Mouse (Mus musculus) heart, adult 2 months (tissue): Measurements from ENCODE around the gene Slc12a5. TPM values are rescaled to one million over a fixed set of nuclear protein-coding genes. Genes with fewer than 3 reads are reported as not detected.

Experiments used
- DNase-seq, 2 experiments: peaks; one replicate each; pipeline ENCODE4 v3.0.0; 2021
- H3K27ac ChIP-seq: fragments of 200-600 bp; 2 replicates; pipeline ENCODE4 v1.8.1; 2022
- H3K27me3 ChIP-seq: fragments of 200-500 bp; 2 replicates; pipeline ENCODE4 v1.6.1; 2012; ENCODE audit warnings: mild to moderate bottlenecking, low read length, inconsistent platforms, mixed read lengths; ENCODE audit not compliant: control insufficient read depth, insufficient read depth
- H3K36me3 ChIP-seq: fragments of 200-500 bp; 2 replicates; pipeline ENCODE4 v1.6.1; 2012; ENCODE audit warnings: low read length, inconsistent platforms; ENCODE audit not compliant: control insufficient read depth, insufficient read depth
- H3K4me1 ChIP-seq: fragments of 200-500 bp; 2 replicates; pipeline ENCODE4 v1.6.1; 2011; ENCODE audit warnings: low read length; ENCODE audit not compliant: control insufficient read depth, insufficient read depth
- H3K4me3 ChIP-seq: fragments of 200-600 bp; 2 replicates; pipeline ENCODE4 v1.8.1; 2022
- H3K79me2 ChIP-seq: fragments of 200-500 bp; replicated peaks from 2 replicates; pipeline ENCODE4 v1.6.1; 2012; ENCODE audit warnings: mild to moderate bottlenecking, inconsistent platforms, low read length, moderate library complexity, mixed read lengths; ENCODE audit not compliant: control insufficient read depth, insufficient read depth
- H3K9ac ChIP-seq: fragments of 200-500 bp; 2 replicates; pipeline ENCODE4 v1.6.1; 2012; ENCODE audit warnings: low read depth, mild to moderate bottlenecking, control low read depth, inconsistent platforms, low read length, mixed read lengths
- CTCF ChIP-seq: fragments of 200-600 bp; IDR thresholded peaks from 2 replicates; pipeline ENCODE4 v1.8.1; 2022; ENCODE audit warnings: antibody characterized with exemption, mild to moderate bottlenecking, moderate library complexity
- EP300 ChIP-seq: fragments of 200-500 bp; IDR thresholded peaks from 2 replicates; pipeline ENCODE4 v1.6.1; 2011; ENCODE audit warnings: low read depth, low read length, control low read depth; ENCODE audit not compliant: insufficient read depth
- POLR2A ChIP-seq: fragments of 200-500 bp; IDR thresholded peaks from 2 replicates; pipeline ENCODE4 v1.6.1; 2011; ENCODE audit warnings: mild to moderate bottlenecking, low read depth, low read length, control low read depth; ENCODE audit not compliant: insufficient read depth
- WGBS: fragments of 180-500 bp; shearing (Covaris S2); methylation state at CpG from one replicate; pipeline ENCODE4 v1.1.7; 2018; 5-methylcytosine and 5-hydroxymethylcytosine counted together
- intact Hi-C: fragments of 180-260 bp; cut with DNase I; formaldehyde crosslinking; loops from one replicate; pipeline ENCODE4 v1.15.1; 2025
- polyA plus RNA-seq: library from polyadenylated mRNA; depleted of rRNA; stranded (reverse); fragments of >200 nt; gene quantifications from 2 replicates; pipeline ENCODE4 v1.2.3, GENCODE M21; 2012
- total RNA-seq, 2 experiments: library from RNA; stranded (reverse); gene quantifications; 2 replicates each; pipeline ENCODE4 v1.2.3; 2021

Gene Slc12a5
- total and polyA plus RNA-seq, 3 experiments = 1.5 to 2.3 (median 2.2) TPM

GRCm38 (mm10) chr2:165003108-165003507 is 42.5 kb downstream of the Slc12a5 start:
- H3K4me3 ChIP-seq = no peak overlapping the region
- WGBS = 91% methylated on average over 3 of the region's 3 CpGs
- no peak for DNase-seq
- no peak overlapping the region for H3K27ac ChIP-seq
- H3K27me3 ChIP-seq = no peaks in the 10 kb centered on the region
- H3K36me3 ChIP-seq = no peaks in the 10 kb centered on the region
- no peak overlapping the region for H3K9ac ChIP-seq
- TF ChIP-seq CTCF (no peak), EP300 (no peak), POLR2A (no peak)
- intact Hi-C loops = no loop called here
- H3K79me2 ChIP-seq = no peaks in the 10 kb centered on the region
- H3K4me1 ChIP-seq = peaks cover 6% of the 10 kb centered on the region

GRCm38 (mm10) chr2:165004237-165004636 is 43.6 kb downstream of the Slc12a5 start:
- DNase-seq = no peak
- H3K9ac ChIP-seq = no peak overlapping the region
- H3K4me3 ChIP-seq = no peak overlapping the region
- no peaks in the 10 kb centered on the region for H3K36me3 ChIP-seq
- no peaks in the 10 kb centered on the region for H3K79me2 ChIP-seq
- WGBS = 92% methylated on average over 10 of the region's 10 CpGs
- no peak overlapping the region for H3K27ac ChIP-seq
- intact Hi-C loops = no loop called here
- TF ChIP-seq CTCF = no peak
- TF ChIP-seq POLR2A = no peak
- no peak for TF ChIP-seq EP300
- H3K27me3 ChIP-seq = no peaks in the 10 kb centered on the region
- no peaks in the 10 kb centered on the region for H3K4me1 ChIP-seq

GRCm38 (mm10) chr2:165006813-165007212 is 46.2 kb downstream of the Slc12a5 start:
- Histone ChIP-seq H3K36me3 (no peaks in the 10 kb centered on the region; the same call in 1 of the 2 replicates), H3K27ac (no peak overlapping the region), H3K9ac (no peak overlapping the region), H3K79me2 (no peaks in the 10 kb centered on the region), H3K4me3 (no peak overlapping the region), H3K4me1 (no peaks in the 10 kb centered on the region), H3K27me3 (no peaks in the 10 kb centered on the region)
- no peak for DNase-seq
- intact Hi-C loops = no loop called here
- 95% methylated on average over 4 of the region's 4 CpGs for WGBS
- TF ChIP-seq EP300 (no peak), POLR2A (no peak), CTCF (no peak)

- no peak for TF ChIP-seq POLR2A
- no peak for TF ChIP-seq CTCF
- no peak for TF ChIP-seq EP300
- H3K27me3 ChIP-seq = no peaks in the 10 kb centered on the region
- no peaks in the 10 kb centered on the region for H3K4me1 ChIP-seq
- 94% methylated on average over 1 of the region's 1 CpGs for WGBS
- DNase-seq = no peak
- no peak overlapping the region for H3K27ac ChIP-seq
- H3K9ac ChIP-seq = no peak overlapping the region
- intact Hi-C loops = no loop called here
- H3K4me3 ChIP-seq = no peak overlapping the region
- no peaks in the 10 kb centered on the region; the same call in 1 of the 2 replicates for H3K36me3 ChIP-seq
- no peaks in the 10 kb centered on the region for H3K79me2 ChIP-seq
Measured at GRCm38 (mm10) chr2:165007986-165008385, 47.4 kb downstream of the Slc12a5 start.

- no peak overlapping the region for H3K27ac ChIP-seq
- intact Hi-C loops = no loop called here
- H3K27me3 ChIP-seq = no peaks in the 10 kb centered on the region
- no peak overlapping the region for H3K4me3 ChIP-seq
- TF ChIP-seq EP300 = no peak
- TF ChIP-seq POLR2A = no peak
- TF ChIP-seq CTCF = no peak
- no peaks in the 10 kb centered on the region for H3K79me2 ChIP-seq
- 96% methylated on average over 14 of the region's 14 CpGs for WGBS
- no peak overlapping the region for H3K9ac ChIP-seq
- no peaks in the 10 kb centered on the region; the same call in 1 of the 2 replicates for H3K36me3 ChIP-seq
- H3K4me1 ChIP-seq = no peaks in the 10 kb centered on the region
- no peak for DNase-seq
Measured at GRCm38 (mm10) chr2:165009161-165009560, 48.6 kb downstream of the Slc12a5 start.

- Histone ChIP-seq H3K4me1 (no peaks in the 10 kb centered on the region), H3K4me3 (no peak overlapping the region), H3K36me3 (no peaks in the 10 kb centered on the region; the same call in 1 of the 2 replicates), H3K27ac (no peak overlapping the region), H3K9ac (no peak overlapping the region), H3K79me2 (peaks cover 1% of the 10 kb centered on the region; the same call in 1 of the 2 replicates), H3K27me3 (no peaks in the 10 kb centered on the region)
- TF ChIP-seq EP300 = no peak
- no peak for TF ChIP-seq POLR2A
- TF ChIP-seq CTCF = no peak
- DNase-seq = no peak
- intact Hi-C loops = no loop called here
- 72% methylated on average over 2 of the region's 2 CpGs for WGBS
Measured at GRCm38 (mm10) chr2:165009581-165009980, 49.0 kb downstream of the Slc12a5 start.
